Mouse (Mus musculus) T-cell, adult 2 months (primary cell): ENCODE measurements around the gene Fam83f.
A peak's percentile ranks its signal among the peaks of the same experiment; 100 is the strongest.

Experiments
- DNase-seq: peaks from one replicate; pipeline ENCODE4 v3.0.0; 2022; ENCODE audit warnings: low spot score

Fam83f gene

DNA sequence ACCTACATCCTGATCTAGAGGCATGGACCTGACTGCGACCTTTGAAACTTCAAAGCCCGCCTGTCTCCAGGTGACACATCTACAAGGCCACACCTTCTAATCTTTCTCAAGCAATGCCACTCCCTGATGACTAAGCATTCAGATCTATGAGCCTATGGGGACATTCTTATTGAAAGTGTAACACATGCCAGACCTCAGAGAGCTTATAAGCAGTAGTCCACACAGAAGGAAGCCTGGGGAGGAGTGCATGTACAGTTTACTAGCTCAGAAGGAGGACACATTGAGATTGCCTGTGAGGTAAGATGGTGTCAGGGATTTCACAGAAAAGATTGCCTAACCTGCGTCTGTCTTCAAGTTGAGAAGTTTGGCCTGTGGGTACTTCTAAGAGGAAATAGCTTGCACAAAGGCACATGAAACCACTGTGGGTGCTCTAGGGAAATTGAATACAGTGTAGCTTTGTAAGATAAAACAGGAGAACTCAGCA, 71.4 kb downstream of the Fam83f start:
- DNase-seq, result peak; percentile 58

DNA sequence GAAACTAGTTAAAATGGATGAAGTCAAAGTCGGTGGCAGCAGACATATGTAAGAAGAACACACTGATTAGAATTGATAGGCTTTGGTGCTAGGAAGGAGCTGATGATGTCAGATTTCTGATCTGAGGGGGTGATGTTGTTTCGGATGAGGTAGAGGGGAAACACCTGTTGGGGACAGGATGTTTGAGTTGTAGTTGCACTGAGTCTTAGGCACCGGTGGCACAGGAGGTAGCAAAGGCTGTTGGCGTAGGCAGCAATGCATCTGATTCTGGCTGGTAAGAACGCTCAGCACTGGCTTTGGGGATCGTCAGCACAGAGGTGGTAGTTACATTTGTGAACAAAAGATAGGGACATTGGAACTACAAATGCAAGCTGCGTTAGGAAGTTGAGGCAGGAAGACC, 72.0 kb downstream of the Fam83f start:
- peak; percentile 90 for DNase-seq

DNA sequence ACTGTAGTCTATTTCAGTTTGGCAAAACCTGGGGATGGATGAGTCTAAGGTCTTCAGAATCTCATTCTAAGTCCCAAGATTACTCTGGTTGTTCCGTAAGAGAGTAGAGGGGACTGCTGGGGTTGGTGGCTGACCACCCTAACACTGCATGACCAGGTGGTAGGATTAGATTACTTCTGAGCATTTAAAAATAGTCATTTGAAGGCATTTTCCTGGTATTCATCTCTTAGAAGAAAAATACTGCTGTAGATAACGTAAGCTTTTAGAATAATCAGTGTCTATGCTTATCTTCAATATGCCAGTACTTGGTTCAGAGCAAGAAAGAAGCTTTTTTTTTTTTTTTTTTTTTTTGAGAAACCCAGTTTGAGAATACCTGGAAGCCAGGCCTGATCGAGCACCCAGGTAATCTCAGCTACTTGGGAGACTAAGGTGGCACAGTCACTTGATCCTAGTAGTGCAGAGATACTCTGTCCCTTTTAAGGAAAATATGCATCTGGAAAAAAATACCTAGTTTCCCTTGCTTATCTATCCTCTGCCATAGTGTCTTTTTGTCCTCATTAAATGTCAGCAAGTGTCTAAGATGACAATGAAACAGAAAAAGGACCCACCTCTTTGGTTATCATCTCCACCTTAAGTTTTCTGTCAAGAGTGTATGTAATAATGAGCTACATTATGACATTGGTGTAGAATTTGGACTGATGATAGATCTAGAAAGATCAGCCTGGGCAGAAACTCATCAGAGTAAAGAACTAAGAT, 73.2 kb downstream of the Fam83f start:
- DNase-seq, result no peak

DNA sequence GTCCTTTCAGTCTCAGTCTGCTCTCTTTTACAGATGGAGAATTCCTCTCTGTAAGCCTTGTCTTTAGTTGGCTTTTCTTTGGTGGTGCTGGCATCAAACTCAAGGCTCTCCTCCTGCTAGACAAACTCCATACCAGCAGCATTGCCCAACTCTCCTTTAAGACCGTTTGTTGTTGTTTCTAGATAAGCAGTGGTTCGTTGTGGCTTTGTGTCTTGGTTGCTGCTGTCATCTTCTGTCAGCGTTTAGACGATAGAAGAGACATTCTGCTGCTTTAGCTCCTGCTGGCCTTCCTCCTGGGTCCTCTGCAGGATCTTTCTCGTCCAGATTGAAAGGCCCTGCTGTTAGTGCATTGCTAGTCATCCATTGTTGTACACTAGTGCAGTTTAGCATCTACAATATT, 77.3 kb downstream of the Fam83f start:
- no peak for DNase-seq
